Mouse (Mus musculus): ENCODE measurements around the gene F2rl2.

F2rl2 gene

DNA sequence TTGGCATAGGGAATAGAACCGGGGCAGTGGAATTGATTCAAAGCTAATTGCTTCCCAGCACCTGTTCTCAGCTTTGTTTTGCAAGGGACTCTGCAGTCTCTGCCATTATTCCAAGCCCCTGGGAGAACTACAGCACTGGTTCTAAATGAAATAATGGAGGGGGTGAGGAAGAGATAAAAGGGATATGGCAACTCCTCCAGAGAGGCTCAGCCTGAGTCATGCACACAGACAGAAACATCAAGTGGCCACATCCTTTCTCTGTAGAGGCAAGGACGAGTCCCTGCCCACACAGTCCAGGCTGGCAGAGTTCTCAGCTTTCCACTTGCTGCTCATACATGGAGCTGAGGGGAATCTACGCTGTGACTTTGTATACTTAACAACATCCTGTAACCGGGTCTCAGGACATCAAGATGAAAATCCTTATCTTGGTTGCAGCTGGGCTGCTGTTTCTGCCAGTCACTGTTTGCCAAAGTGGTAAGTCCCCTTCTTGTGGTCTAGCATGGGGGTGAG is at the start of gene F2rl2:
F2rl2 (plus strand) TSS at position 200 of the 510 bp plus-strand sequence.
- DNase-seq (ENCODE audit: low spot score in 2 of 2) = no peak

- no peak for DNase-seq (ENCODE audit: low spot score in 2 of 2)
Observed at GRCm38 (mm10) chr13:95647248-95647647, 49.4 kb upstream of the F2rl2 start.

DNA sequence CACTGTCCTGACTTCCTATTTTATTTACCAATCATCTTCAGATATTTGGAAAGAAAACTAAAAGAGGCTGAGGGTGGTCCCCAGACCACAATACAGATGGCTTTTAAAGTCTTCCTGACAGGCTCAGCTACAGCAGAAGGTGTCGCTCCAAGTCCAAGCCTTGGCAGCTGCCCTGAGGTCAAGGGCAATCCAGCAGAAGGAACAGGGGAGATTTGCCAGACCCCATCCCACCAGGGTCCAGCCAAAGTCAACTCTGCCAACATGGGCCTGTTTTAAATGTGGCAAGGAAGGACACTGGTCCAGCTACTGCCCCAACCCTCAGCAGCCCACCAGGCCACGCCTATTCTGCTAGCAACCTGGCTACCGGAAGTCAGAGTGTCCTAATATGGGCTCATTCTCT is 46.7 kb upstream of the F2rl2 start:
- no peak for DNase-seq (ENCODE audit: low spot score in 2 of 2)

GRCm38 (mm10) chr13:95651870-95652668 is 44.6 kb upstream of the F2rl2 start:
- DNase-seq (ENCODE audit: low spot score in 2 of 2) = no peak

DNA sequence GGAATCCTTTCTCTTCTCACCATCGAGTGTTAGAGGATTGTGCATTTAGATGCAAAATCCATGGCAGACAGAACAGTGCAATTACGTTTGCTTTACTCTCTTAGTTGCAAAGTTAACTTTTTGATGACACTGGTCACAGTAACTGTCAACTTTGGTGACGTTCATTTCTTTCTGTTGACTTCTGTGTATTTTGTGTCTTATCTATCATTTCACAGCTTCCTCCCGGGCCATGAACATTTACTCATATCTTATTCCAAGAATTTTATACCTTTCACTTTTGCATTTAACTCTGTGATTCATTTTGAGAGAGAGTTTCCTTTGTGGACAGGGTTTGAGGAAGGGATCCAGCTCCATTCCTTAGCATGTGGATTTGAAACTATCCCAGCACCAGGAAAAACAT is 43.0 kb upstream of the F2rl2 start:
- DNase-seq (ENCODE audit: low spot score in 2 of 2) = no peak

GRCm38 (mm10) chr13:95655284-95655683 is 41.4 kb upstream of the F2rl2 start:
- no peak for DNase-seq (ENCODE audit: low spot score in 2 of 2)

GRCm38 (mm10) chr13:95657171-95657570 is 39.5 kb upstream of the F2rl2 start:
- DNase-seq (ENCODE audit: low spot score in 2 of 2) = no peak

- no peak for DNase-seq (ENCODE audit: low spot score in 2 of 2)
Observed at GRCm38 (mm10) chr13:95659432-95659831, 37.2 kb upstream of the F2rl2 start.

- DNase-seq (ENCODE audit: low spot score in 2 of 2) = no peak
Observed at GRCm38 (mm10) chr13:95663834-95664233, 32.8 kb upstream of the F2rl2 start.

DNA sequence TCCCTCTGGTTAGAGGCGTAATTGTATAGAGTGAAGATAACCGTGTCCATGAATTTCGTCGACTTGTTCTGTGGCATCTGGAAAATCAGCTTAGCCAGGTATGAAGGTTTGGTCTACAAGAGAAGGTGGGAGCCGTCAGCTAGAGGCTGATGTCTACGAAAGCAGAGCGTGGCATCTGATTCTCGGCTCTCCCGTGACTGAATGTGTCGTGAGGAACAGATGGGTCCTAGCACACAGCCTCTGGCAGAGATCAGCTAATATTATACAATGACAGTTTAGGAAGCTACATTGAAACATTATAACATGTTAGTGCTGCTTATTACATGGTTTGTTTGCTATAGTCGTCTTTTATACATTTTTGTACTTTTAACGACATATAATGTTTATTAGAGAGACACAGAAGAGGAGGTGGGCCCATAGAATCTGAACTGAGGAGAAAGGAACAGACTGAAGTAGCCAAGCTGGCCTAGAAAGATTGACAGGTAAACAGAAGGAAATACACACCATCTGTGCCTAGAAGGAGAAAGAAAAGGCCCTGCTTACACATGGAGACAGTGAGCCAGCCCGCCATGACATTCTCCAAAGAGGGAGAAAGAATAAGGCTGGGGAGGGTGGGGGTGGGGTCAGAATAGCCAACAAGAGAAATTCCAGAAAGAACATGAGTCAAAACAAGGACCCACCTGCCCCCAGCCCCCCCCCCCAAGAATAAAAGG is 30.9 kb upstream of the F2rl2 start:
- no peak for DNase-seq (ENCODE audit: low spot score in 2 of 2)

- no peak for DNase-seq (ENCODE audit: low spot score in 2 of 2)
Observed at GRCm38 (mm10) chr13:95667260-95667659, 29.4 kb upstream of the F2rl2 start.

DNA sequence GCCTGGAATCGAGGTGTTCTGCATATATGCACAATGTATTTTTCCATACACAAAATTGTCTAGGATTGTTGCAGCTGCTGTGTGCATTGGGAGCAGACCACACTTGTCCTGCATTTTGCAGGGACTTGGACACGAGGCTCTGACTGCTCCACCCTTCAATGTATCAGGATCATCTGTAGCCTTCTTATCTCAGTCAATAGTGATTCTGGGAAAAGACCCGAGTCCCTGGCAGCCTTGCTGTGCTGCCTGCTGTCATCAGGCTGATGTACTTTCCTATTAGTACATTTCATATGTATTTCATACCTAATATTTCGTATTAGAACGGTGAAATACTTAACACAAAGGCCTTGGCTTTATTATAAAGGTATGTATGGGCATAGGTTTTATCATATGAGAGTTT is 26.1 kb upstream of the F2rl2 start:
- no peak for DNase-seq (ENCODE audit: low spot score in 2 of 2)

DNA sequence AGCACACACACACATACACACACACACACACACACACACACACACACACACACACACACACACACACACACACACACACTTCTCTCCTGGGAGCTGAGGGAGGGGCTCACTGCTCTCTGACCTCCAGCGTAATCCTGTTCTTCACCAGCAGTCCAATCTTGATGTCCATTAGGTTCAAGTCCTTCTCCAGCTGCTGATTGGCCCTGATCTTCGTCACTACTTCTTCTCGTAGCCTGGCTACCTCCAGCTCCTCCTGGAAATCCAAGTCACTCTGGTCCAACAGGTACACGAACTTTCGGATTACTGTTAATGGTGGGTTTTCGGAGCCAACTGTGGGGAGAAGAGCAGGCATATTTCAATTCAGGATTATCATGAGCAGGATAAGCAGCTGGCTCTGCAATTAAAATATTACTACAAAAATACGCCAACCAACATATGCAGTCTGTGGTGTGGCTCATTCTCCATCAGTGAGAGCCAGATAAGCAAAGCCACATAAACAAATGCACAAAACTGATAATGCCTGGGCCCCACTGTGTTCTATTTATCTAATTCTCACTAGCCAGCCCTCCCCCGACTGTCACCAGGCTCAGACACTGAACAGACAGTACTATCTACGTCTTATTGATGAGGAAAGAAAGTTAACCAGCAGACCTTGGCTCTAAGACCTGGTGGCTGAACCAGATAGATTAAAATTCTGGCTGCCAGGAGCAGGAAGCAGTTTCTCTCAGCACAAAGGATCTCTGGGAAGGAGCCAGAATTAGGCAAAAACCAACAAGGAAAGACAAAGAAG is 25.4 kb upstream of the F2rl2 start:
- peak in 1 of 2 experiments; percentile 44 for DNase-seq (ENCODE audit: low spot score in 2 of 2)

GRCm38 (mm10) chr13:95672372-95672771 is 24.3 kb upstream of the F2rl2 start:
- no peak for DNase-seq (ENCODE audit: low spot score in 2 of 2)

GRCm38 (mm10) chr13:95679078-95679477 is 17.6 kb upstream of the F2rl2 start:
- no peak for DNase-seq (ENCODE audit: low spot score in 2 of 2)

- no peak for DNase-seq (ENCODE audit: low spot score in 2 of 2)
Observed at GRCm38 (mm10) chr13:95679491-95679941, 17.1 kb upstream of the F2rl2 start.

DNA sequence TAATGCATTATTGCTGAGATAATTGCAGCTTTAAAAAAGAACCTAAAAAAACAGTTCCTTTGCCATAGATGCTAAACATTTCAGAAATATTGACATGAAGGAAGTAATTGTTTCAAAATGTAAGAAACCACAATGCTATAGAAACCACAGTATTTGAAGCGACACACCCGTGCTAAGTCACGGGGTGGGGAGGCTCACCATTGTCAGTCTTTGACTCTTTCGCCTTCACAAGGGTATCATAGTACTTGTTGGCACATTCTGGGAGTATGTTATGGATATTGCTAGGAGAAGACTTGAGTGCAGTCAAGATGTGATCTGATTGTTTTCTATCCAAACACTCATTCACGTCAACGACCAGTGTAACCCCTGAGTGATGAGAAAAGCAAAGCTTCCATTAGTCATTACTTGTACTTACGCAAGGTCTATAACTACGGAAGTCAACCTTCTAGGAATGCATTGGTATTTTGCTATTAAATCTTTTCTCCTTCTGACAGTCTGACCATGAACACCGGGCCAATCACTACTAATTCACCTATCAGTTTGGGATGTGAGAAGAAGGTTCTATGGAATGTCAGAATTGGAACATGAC is 11.9 kb upstream of the F2rl2 start:
- no peak for DNase-seq (ENCODE audit: low spot score in 2 of 2)

- peak in 1 of 2 experiments; percentile 41 for DNase-seq (ENCODE audit: low spot score in 2 of 2)
Observed at GRCm38 (mm10) chr13:95685736-95686135, 10.9 kb upstream of the F2rl2 start.

- no peak for DNase-seq (ENCODE audit: low spot score in 2 of 2)
Observed at GRCm38 (mm10) chr13:95688576-95688975, 8.1 kb upstream of the F2rl2 start.

GRCm38 (mm10) chr13:95692201-95692600 is 4.5 kb upstream of the F2rl2 start:
- DNase-seq (ENCODE audit: low spot score in 2 of 2) = no peak

GRCm38 (mm10) chr13:95696120-95696653 is 466 bp upstream of the F2rl2 start:
- no peak for DNase-seq (ENCODE audit: low spot score in 2 of 2)
